Mouse (Mus musculus): ENCODE data around the gene Elovl6.

Gene Elovl6

DNA sequence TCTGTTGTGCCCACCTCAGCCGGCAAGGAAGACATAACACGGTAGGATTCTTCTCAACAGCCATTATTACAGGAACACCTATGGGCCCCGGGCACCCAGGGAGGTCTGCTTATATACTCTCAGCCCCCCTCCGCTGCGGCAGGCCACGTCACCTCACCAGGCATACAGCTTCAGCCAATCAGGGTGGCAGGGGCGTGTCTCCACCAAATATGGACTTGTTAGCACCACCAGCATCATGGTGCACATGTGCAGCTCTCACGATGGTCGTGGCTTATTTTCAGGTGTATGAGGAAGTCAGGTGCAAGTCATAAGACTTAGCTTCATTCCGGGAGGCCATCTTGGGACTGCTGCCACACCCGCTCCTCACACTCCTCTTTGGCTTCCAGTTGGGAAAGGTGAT is 9.3 kb downstream of the Elovl6 start:
- DNase-seq (ENCODE audit: extremely low read depth, low read depth) = no peak

DNA sequence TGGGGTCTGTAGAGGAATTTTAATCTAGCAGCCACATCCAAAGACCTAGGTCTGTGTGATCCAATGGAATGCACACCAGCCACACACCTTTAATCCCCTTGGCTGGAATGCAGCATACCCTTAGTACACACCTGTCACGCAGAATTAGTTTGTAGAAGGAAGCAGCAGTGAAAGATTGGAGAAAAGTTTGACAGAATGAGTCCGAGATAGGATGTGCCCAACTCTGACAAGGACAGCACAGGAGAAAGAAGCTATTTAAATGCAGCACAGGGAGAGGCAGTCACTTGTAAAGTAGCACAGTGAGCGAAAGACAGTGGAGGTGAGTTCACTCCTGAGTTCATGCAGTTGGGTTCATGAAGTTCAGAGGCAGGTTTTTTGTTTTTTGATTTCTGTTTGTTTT is 11.2 kb downstream of the Elovl6 start:
- DNase-seq (ENCODE audit: extremely low read depth, low read depth) = no peak

- no peak for DNase-seq (ENCODE audit: extremely low read depth, low read depth)
These were observed 12.1 kb downstream of the Elovl6 start for GRCm38 (mm10) chr3:129544217-129544616.

DNA sequence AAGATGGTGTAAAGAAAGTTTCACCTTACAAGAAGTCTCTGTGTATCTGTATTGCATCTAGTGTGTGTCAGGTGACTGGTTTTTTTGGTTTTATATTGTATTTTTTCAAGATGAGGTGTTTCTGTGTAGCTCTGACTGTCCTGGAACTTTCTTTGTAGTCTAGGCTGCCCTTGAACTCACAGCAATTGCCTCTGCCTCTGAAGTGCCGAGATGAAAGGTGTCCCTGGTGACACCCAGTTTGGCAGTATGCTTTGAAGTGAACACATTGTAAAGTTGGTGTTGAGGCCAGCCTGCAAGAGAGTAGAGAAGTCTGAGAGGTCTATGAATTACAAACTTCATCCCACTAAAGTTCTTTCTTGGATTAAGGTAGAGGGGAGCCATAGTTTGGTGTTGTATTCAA is 13.1 kb downstream of the Elovl6 start:
- no peak for DNase-seq (ENCODE audit: extremely low read depth, low read depth)

DNA sequence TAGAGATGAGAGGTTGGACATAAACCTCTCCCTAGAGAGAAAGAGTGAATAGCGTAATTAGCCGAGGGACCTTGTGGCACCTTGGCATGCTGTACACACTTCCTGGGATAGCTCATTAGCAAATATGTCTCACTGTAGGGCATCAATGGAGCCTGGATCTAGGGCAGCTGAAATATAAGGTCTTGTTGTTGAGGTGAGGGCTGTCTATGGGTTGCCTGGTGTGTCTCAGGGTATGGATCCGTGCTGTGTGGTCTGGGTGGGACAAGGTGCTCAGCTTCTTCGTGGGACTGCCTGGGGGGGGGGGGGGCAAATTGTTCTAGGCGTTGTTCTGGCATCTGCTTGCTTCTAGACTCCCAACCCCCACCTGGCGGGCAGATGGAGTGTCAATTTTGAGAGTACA is 13.6 kb downstream of the Elovl6 start:
- DNase-seq (ENCODE audit: extremely low read depth, low read depth) = no peak

DNA sequence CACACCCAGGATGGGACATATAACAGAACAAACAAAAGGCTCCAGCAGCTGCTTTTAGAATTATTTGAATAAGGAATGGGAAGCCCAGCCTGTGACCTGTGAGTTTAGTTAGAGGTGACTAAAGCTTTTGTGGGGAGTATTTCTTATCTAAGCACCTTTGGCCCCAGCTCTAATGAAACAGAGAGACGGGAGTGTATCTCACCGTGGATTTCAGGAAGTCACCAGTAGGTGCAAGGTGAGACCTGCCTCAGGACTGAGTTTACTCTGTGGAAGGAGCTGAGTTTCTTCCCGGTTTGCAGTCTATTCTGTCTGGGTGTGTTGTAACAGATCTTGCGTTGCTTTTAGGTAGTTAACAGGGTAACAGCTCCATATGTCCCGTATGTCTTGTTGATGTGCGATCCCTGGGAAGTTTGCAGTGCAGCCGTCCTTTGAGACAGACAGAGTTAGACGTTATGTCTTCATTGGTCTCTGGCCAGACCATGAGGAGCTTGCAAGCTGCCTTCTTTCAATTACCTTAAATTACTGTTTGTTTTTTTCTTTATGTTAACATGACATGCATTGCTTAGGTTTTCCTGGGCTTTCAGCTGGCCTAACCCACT is 15.8 kb downstream of the Elovl6 start:
- DNase-seq (ENCODE audit: extremely low read depth, low read depth) = no peak

GRCm38 (mm10) chr3:129548760-129549159 is 16.6 kb downstream of the Elovl6 start:
- DNase-seq (ENCODE audit: extremely low read depth, low read depth) = no peak

DNA sequence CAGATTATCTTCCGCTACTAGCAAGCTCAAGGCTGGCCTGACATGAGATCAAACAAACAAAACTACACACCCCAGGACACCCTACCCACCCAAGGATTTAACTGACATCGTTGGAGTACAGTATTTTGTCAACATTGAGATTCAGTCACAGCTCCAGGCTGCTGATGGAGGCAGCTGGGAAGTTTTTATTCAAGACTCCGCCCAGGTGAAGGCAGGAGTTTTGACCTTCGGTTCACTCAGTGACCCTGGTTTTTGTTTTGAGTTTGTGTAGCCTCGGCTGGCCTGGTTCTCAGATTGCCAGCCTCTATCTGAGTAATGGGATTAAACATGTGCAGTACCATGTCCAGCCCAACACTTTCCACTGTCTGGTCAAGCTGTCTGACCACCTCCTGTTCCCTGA is 17.4 kb downstream of the Elovl6 start:
- DNase-seq (ENCODE audit: extremely low read depth, low read depth) = no peak

GRCm38 (mm10) chr3:129551581-129552290 is 19.6 kb downstream of the Elovl6 start:
- no peak for DNase-seq (ENCODE audit: extremely low read depth, low read depth)

GRCm38 (mm10) chr3:129552370-129552769 is 20.2 kb downstream of the Elovl6 start:
- no peak for DNase-seq (ENCODE audit: extremely low read depth, low read depth)

- peak; percentile 86 for DNase-seq (ENCODE audit: extremely low read depth, low read depth)
These were observed 21.0 kb downstream of the Elovl6 start for GRCm38 (mm10) chr3:129553173-129553572.

- DNase-seq (ENCODE audit: extremely low read depth, low read depth) = no peak
These were observed 21.5 kb downstream of the Elovl6 start for GRCm38 (mm10) chr3:129553661-129554060.

GRCm38 (mm10) chr3:129554436-129554835 is 22.3 kb downstream of the Elovl6 start:
- DNase-seq (ENCODE audit: extremely low read depth, low read depth) = no peak

GRCm38 (mm10) chr3:129557048-129557447 is 24.9 kb downstream of the Elovl6 start:
- no peak for DNase-seq (ENCODE audit: extremely low read depth, low read depth)

DNA sequence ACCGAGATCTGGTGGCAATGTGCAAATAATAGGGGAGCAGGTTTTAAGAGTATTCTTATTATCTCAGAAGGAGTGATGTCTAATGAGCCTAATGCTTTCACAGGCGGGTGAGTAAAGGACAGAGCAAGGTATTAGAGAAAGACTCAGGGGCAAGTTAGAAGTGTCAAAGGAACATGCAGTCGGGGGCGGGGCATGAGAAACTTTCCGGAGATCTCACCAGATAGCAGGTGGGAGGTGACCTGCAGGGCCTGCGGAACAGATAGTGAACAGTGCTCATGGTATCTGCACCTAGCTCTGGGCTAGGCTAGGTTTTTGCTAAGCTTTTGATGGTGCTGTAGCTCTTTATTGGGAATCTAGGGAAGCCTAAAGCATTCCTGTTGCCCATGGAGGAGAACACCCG is 25.4 kb downstream of the Elovl6 start:
- DNase-seq (ENCODE audit: extremely low read depth, low read depth) = no peak

DNA sequence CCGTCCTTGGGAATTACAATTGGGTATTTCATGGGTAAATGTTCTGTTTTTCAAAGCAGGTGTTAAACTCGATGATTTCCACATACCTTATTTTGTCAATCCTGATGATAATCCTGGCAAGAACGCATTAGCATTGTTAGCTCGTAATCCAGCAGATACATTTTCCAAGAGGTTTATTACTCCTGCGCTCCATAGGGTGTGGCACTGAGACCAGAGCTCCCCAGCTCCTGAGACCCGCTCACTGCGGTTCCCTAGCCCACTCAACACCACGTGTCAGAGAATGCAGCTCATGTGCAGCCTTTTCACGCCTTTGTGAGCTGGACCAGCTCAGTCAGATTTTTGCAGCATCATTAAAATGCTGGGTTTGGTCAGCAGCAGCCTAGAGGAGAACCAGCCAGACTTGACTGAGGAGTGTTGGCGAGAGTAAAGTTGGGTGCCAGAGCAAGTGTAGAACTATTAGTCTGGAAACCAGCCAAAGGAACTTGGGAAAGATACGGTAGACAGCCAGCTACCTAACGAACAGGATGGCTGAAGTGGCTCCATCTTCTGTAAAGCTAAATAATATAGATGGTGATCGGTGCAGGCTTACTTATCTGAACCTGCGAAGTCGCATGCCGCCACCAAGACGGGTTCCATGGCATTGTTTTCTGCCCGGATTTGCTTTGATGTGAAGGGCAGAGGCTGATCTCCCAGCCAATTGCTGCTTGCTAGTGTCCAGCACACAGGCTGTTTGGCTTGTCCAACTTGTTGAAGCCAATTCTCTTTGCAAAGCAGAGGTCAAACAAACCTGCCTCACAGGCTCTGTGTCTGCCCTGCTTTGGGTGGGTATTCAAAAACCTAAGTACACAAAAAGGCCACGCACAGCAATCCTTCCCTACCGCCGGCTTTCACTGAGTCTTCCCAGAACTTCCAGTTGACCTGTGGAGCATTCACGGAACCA is 26.1 kb downstream of the Elovl6 start:
- DNase-seq (ENCODE audit: extremely low read depth, low read depth) = no peak

DNA sequence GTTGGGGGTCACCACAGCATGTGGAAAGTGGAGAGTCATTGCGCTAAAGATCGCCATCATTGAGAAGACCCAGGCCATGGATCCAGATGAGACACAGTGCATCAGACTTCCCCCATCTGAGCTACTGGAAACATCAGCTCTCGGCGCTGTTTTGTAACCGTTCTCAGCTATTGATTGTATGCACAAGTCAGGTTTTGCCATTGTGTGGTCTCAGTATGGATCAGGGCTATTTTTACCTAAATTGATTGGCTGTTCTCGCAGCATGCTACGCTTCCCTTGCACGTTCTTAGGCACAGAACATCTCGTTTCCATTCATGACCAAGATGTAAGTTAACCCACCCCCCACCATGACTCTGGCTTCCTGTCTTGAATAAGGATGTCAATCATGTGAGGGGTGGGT is 27.9 kb downstream of the Elovl6 start:
- DNase-seq (ENCODE audit: extremely low read depth, low read depth) = no peak

DNA sequence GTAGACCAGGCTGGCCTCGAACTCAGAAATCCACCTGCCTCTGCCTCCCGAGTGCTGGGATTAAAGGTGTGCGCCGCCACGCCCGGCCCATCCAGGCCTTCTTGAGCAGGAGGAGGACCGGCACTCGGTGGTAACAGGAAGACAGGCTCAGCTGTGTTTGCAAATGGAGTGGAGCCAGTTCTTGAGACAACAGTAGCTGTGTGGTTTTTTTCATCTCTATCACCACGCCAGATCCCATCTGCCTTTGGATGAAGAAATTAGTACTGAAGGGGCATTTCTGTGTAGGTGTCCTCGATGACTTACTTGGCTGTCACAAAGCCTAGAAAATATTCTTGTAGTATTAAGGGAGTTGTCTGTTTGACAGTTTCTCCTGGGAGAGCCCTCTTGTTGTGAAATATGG is 28.9 kb downstream of the Elovl6 start:
- DNase-seq (ENCODE audit: extremely low read depth, low read depth) = no peak

DNA sequence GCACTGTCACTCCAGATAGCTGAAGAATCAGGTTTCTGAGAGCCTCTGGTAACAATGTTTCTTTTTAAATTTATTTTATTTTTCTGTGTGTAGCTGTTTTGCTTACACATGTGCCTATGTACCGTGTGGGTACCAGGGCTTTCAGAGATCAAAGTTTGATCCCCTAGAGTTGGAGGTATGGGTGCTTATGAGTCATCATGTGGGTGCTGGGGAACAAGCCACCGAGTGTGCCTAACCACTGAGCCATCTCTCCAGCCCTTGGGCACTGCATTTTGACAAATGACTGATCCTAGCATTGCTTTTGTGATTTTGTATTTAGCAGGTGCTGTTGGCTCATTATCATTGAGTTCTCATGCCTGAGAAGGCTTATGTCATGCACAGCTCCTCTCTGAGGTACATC is 29.7 kb downstream of the Elovl6 start:
- no peak for DNase-seq (ENCODE audit: extremely low read depth, low read depth)

DNA sequence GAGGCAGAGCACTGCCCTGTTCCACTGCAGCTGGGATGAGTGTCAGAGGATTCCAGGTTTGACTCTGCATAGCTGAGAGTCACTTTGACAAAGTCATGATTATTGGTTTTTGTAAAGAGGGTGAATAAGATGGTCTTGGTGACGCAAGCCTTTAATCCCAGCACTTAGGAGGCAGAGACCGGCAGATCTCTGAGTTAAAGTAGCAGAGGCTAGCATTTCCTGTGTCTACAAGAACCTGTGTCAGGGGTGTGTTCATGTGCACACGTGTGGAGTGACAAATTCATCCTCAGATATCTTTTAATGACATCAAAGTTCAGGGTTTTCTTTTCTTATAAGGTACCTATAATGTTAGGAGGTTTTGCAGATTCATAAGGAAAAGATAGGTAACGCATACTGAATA is 30.3 kb downstream of the Elovl6 start:
- no peak for DNase-seq (ENCODE audit: extremely low read depth, low read depth)

DNA sequence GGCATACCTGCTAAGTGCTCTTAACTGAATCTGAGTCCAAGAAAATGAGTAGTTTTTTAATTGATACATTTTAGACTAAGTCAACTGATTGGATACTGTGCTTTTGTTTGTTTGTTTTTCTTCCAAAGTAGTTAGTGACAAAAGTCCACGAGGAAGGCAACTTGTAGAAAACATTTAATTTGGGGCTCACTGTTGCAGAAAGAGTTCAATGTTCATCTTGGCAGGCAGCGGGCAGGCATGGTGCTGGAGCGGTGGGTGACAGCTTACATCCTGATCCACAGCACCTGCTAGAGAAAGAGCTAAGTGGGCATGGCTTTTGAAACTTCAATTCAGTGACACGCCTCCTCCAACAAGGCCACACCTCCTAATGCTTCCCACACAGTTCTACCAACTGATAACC is 31.7 kb downstream of the Elovl6 start:
- DNase-seq (ENCODE audit: extremely low read depth, low read depth) = no peak

DNA sequence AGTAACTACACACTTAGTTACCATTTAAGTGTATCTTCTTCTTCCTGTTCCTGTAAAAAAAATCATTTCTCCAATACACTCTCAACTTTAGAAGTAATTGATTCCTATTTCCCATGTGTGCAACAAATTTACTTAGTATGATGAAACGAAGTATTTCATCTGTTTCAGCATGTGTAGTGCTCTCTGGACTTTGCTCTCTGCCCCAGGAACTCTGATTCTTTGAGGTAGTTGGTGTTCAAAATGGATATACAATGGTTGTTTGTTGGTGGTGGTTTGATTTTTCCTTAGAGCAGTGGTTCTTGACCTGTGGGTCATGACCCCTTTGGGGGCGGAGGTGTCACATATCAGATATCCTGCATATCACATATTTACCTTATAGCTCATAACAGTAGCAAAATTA is 32.7 kb downstream of the Elovl6 start:
- no peak for DNase-seq (ENCODE audit: extremely low read depth, low read depth)

Measured in MEL-GATA-1-ER (cell line).